Mouse (Mus musculus) limb, embryonic 10.5 days (tissue): ENCODE measurements around the gene Tstd3. TPM values are rescaled to one million over a fixed set of nuclear protein-coding genes. Genes with fewer than 3 reads are reported as not detected.
"Not testable (repeated sequence)": the region's sequence is repeated elsewhere in the genome, so short reads cannot be mapped to it uniquely, and the experiment has no call there.

Experiments used
- DNase-seq: peaks from one replicate; pipeline ENCODE4 v3.0.0-alpha.2; 2017; ENCODE audit warnings: low spot score
- H3K27ac ChIP-seq: fragments of 300-500 bp; sonication (generic); 2 replicates; pipeline ENCODE4 v1.5.1; 2016; ENCODE audit warnings: mild to moderate bottlenecking
- H3K27me3 ChIP-seq: fragments of 300-500 bp; sonication (generic); 2 replicates; pipeline ENCODE4 v1.6.1; 2016; ENCODE audit warnings: low read depth, mild to moderate bottlenecking; ENCODE audit not compliant: poor library complexity, severe bottlenecking
- H3K36me3 ChIP-seq: fragments of 300-500 bp; sonication (generic); 2 replicates; pipeline ENCODE4 v1.6.1; 2016; ENCODE audit warnings: mild to moderate bottlenecking, moderate library complexity
- H3K4me1 ChIP-seq: fragments of 300-500 bp; sonication (generic); 2 replicates; pipeline ENCODE4 v1.6.1; 2016
- H3K4me3 ChIP-seq: fragments of 300-500 bp; sonication (generic); 2 replicates; pipeline ENCODE4 v1.5.1; 2016; ENCODE audit warnings: mild to moderate bottlenecking, moderate library complexity
- H3K9me3 ChIP-seq: fragments of 300-500 bp; sonication (generic); replicated peaks from 2 replicates; pipeline ENCODE4 v1.6.1; 2016; ENCODE audit warnings: mild to moderate bottlenecking
- WGBS: fragments of 180-500 bp; shearing (Covaris S2); methylation state at CpG from one replicate; pipeline ENCODE4 v1.1.7; 2016; 5-methylcytosine and 5-hydroxymethylcytosine counted together
- polyA plus RNA-seq: library from polyadenylated mRNA; unstranded; fragments of >200 nt; fragmentation: Nextera tagmentation; extraction: Ambion mirVana; gene quantifications from 2 replicates; pipeline ENCODE4 v1.2.1, GENCODE M21; 2016

Gene Tstd3
- polyA plus RNA-seq, 1 experiment from 2014 or later = 14.5 TPM

DNA sequence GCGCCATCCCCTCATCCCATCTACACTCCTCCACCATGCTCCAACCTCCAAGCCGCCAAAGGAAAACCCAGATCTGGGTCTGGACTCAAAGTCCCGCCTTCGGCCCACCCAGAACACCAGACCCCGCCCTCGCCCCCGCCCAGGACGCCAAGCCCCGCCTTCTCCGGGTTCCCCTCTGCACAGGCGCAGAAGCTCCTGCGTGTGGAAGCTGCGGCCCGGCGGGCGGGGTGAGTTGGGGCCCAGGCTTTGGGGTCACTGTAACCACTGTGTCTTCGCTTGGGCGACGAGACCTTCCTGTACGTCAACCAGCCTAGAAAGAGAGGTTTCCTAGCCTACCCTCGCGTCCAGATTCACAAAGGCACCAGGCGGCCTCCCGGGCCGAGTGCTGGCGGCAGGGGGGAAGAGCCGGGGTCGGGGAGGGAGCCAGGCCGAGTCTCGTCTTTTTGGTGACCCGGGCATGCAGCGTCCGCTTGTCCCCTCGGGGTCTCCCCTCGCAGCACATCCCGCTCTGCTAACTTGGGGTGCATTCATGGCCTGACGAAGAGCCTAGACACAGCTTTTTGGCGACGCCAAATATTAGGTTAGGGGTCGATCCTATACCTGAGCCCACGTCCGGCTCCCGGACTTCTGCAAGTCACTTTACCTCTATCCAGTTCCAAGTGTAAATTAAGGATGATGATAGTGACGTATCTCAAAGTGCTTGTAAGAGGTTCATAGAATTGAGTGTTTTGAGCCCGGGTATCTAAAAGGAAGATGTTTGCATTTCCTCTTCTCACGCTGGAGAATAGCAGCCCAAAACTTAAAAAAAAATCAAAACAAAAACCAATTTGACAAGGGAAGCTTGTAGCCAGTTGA is 9.3 kb upstream of the Tstd3 start:
- Histone ChIP-seq H3K27ac (peak overlapping the region; percentile 95), H3K27me3 (no peaks in the 10 kb centered on the region), H3K4me3 (peak overlapping the region; percentile 90), H3K9me3 (no peaks in the 10 kb centered on the region), H3K36me3 (peaks cover 12% of the 10 kb centered on the region), H3K4me1 (peaks cover 9% of the 10 kb centered on the region)
- WGBS = under 1% methylated on average over 46 of the region's 46 CpGs
- DNase-seq = peak; percentile 97

GRCm38 (mm10) chr4:21772306-21772705 is 5.3 kb upstream of the Tstd3 start:
- Histone ChIP-seq H3K9me3 (no peaks in the 10 kb centered on the region), H3K4me1 (peaks cover 7% of the 10 kb centered on the region), H3K4me3 (no peak overlapping the region), H3K27ac (no peak overlapping the region), H3K27me3 (no peaks in the 10 kb centered on the region), H3K36me3 (no peaks in the 10 kb centered on the region)
- no peak for DNase-seq
- 100% methylated on average over 1 of the region's 1 CpGs for WGBS

DNA sequence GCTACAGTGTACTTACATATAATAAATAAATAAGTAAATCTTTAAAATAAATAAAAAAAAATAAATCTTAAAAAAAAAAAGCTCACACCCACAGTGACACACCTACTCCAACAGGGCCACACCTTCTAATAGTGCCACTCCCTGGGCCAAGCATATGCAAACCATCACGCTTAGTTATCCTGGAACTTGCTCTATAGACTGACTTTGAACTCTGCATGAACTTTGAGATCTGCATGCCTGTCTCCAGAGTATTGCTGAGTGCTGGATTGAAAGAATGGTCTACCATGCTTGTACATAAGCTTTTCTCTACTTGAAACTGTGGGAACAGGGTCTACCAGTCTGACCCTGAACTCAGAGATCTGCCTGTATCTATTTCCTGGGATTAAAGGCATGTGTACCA is 4.1 kb upstream of the Tstd3 start:
- H3K4me3 ChIP-seq = no peak overlapping the region
- no peaks in the 10 kb centered on the region for H3K27me3 ChIP-seq
- H3K36me3 ChIP-seq = no peaks in the 10 kb centered on the region
- 91% methylated on average over 1 of the region's 1 CpGs for WGBS
- DNase-seq = no peak
- H3K27ac ChIP-seq = no peak overlapping the region
- peaks cover 9% of the 10 kb centered on the region for H3K4me1 ChIP-seq
- no peaks in the 10 kb centered on the region for H3K9me3 ChIP-seq

DNA sequence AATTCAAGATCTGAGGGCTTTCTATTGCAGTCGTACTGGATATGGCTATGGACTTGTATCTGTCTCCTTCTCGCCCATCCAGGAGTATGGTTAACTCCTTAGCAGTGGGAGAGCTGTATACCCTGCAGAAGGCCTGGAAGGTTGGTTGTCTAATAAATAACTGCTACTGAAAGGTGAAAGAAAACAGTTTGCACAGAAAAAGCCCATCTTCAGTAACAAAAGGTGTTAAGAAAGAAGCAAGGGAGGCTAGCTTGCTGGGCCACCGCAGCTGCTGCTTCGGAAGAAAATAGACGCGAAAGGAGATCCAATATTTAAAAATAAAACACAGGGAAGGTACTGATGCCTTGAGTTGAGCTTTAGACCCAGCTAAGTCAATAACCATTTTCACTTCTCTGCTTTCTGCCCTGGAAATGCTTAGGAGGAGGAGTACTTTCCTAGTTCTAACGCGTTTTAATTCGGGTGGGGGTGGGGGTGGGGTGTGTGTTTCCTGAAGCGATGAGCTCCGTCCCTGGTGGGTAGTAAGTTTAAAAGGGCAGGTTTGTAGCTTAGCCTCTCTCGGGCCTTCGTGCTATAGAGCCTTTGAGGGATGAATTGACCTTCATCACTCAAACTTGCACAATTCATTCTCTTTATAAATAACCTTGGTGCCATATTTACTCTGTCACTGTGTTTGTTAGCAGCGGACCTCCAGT is 695 bp downstream of the Tstd3 start:
- DNase-seq = no peak
- peak overlapping the region; percentile 68 for H3K27ac ChIP-seq

DNA sequence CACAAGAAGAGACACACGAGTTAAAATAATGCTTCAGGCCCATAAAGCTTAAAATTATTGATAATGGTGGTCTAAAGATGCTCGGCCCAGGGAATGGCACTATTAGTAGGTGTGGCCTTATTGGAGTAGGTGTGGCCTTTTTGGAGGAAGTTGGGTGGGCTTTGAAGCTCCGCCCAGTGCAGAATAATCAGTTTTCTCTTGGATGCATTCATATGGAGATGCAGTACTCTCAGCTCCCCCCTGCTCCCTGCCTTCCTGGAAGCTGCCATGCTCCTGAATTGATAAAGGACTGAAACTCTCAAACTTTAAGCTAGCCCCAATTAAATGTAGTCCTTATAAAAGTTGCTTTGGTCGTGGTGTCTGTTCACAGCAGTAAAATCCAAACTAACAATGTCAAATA is 3.2 kb downstream of the Tstd3 start:
- WGBS = 80% methylated on average over 4 of the region's 4 CpGs

More for the DNA sequence above, 695 bp downstream of the Tstd3 start:
- no peaks in the 10 kb centered on the region for H3K9me3 ChIP-seq
- H3K4me1 ChIP-seq = peaks cover 5% of the 10 kb centered on the region; the same call in 1 of the 2 replicates
- H3K27me3 ChIP-seq = no peaks in the 10 kb centered on the region
- WGBS = 26% methylated on average over 14 of the region's 14 CpGs
- H3K36me3 ChIP-seq = no peaks in the 10 kb centered on the region
- peak overlapping the region; percentile 70 for H3K4me3 ChIP-seq

DNA sequence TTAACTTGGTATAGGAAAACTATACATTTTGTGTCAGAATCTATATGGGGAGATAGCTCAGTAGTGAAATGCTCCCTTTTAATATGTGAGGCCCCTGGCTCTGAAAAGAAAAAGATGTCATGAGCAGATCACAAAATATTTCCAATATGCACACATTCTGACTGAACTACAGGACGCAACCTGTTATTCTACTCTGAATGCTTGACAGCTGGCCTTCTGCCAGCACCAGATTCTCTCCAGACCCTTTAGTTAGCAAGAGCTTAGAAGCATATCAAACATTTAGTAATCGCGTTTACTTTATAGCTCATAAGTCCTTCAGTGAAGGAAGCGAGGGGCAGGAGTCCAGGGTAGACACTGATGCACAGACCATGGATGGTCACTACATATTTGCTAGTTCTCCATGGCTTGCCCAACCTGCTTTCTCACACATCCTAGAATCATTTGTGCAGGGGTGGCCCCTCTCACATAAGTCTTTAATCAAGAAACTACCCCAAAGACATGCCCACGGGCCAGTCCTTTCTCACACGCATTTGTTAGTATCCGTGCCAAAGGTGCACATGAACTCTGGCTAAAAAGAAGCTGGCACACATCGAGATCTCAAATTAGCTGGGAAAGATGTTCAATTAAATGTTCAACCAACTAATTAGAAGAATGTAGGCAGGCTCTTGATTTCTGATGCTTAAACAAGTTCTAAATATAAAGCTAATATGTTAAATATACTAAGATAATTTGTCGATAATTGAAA is 5.4 kb downstream of the Tstd3 start:
- H3K4me3 ChIP-seq = no peak overlapping the region
- H3K4me1 ChIP-seq = peaks cover 5% of the 10 kb centered on the region; the same call in 1 of the 2 replicates
- DNase-seq = no peak
- no peaks in the 10 kb centered on the region for H3K27me3 ChIP-seq
- WGBS = 93% methylated on average over 9 of the region's 9 CpGs
- H3K27ac ChIP-seq = no peak overlapping the region
- no peaks in the 10 kb centered on the region for H3K9me3 ChIP-seq
- peaks cover 9% of the 10 kb centered on the region for H3K36me3 ChIP-seq

More for the DNA sequence above, 3.2 kb downstream of the Tstd3 start:
- no peak overlapping the region for H3K4me3 ChIP-seq
- H3K9me3 ChIP-seq = no peaks in the 10 kb centered on the region
- no peaks in the 10 kb centered on the region for H3K27me3 ChIP-seq
- H3K27ac ChIP-seq = no peak overlapping the region
- no peak for DNase-seq
- peaks cover 8% of the 10 kb centered on the region for H3K36me3 ChIP-seq
- H3K4me1 ChIP-seq = peaks cover 5% of the 10 kb centered on the region; the same call in 1 of the 2 replicates

GRCm38 (mm10) chr4:21758860-21759259 is 8.2 kb downstream of the Tstd3 start:
- H3K36me3 ChIP-seq = peaks cover 9% of the 10 kb centered on the region
- H3K4me1 ChIP-seq = no peaks in the 10 kb centered on the region
- H3K27ac ChIP-seq = no peak overlapping the region
- no peak overlapping the region for H3K4me3 ChIP-seq
- DNase-seq = no peak
- WGBS = 51% methylated on average over 1 of the region's 1 CpGs
- no peaks in the 10 kb centered on the region for H3K27me3 ChIP-seq
- no peaks in the 10 kb centered on the region for H3K9me3 ChIP-seq

GRCm38 (mm10) chr4:21755123-21755789 is 11.8 kb downstream of the Tstd3 start:
- Histone ChIP-seq H3K4me1 (no peaks in the 10 kb centered on the region), H3K4me3 (no peak overlapping the region), H3K27ac (no peak overlapping the region), H3K27me3 (no peaks in the 10 kb centered on the region), H3K9me3 (no peaks in the 10 kb centered on the region), H3K36me3 (peaks cover 15% of the 10 kb centered on the region)
- WGBS = 68% methylated on average over 4 of the region's 4 CpGs
- DNase-seq = no peak

- 85% methylated on average over 5 of the region's 5 CpGs for WGBS
- Histone ChIP-seq H3K9me3 (no peaks in the 10 kb centered on the region), H3K27ac (no peak overlapping the region), H3K4me1 (no peaks in the 10 kb centered on the region), H3K27me3 (no peaks in the 10 kb centered on the region), H3K4me3 (no peak overlapping the region), H3K36me3 (peaks cover 42% of the 10 kb centered on the region)
- no peak for DNase-seq
These were observed 21.3 kb downstream of the Tstd3 start for GRCm38 (mm10) chr4:21745723-21746122.

GRCm38 (mm10) chr4:21744142-21744541 is 22.9 kb downstream of the Tstd3 start:
- not testable (repeated sequence) for DNase-seq, H3K4me3 ChIP-seq, H3K4me1 ChIP-seq, H3K27me3 ChIP-seq, H3K9me3 ChIP-seq, H3K27ac ChIP-seq
- WGBS = 93% methylated on average over 8 of the region's 8 CpGs
- H3K36me3 ChIP-seq = peaks cover 51% of the 10 kb centered on the region

DNA sequence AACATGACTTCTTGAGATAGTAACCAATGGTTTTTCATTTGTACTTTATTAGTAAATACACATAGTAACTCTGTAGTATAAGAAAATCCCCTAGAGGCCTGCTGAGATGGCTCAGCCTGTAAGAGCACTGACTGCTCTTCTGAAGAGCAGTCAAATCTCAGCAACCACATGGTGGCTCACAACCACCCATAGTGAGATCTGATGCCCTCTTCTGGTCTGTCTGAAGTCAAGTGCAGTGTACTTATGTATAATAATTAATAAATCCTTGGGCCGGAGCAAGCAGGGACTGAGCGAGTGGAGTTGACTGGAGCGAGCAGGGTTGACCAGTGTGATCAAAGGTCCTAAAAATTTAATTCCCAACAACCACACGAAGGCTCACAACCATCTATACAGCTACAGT is 27.8 kb downstream of the Tstd3 start:
- no peaks in the 10 kb centered on the region for H3K9me3 ChIP-seq
- WGBS = 93% methylated on average over 4 of the region's 4 CpGs
- DNase-seq = no peak
- H3K4me1 ChIP-seq = no peaks in the 10 kb centered on the region
- no peaks in the 10 kb centered on the region for H3K27me3 ChIP-seq
- H3K4me3 ChIP-seq = no peak overlapping the region
- H3K36me3 ChIP-seq = peaks cover 67% of the 10 kb centered on the region
- no peak overlapping the region for H3K27ac ChIP-seq

GRCm38 (mm10) chr4:21727615-21728165 is 39.3 kb downstream of the Tstd3 start, which contains the start of gene Ccnc:
Gene Ccnc, plus strand, starts transcription at chr4:21727701.
- H3K4me3 ChIP-seq = peak within 1 kb of the TSS; percentile 66
- H3K4me1 ChIP-seq = peaks cover 6% of the 10 kb centered on the region

More at GRCm38 (mm10) chr4:21727615-21728165, 39.3 kb downstream of the Tstd3 start, which contains the start of gene Ccnc:
- Histone ChIP-seq H3K27ac (peak within 1 kb of the TSS; percentile 87), H3K9me3 (no peaks in the 10 kb centered on the region), H3K27me3 (no peaks in the 10 kb centered on the region), H3K36me3 (peaks cover 4% of the 10 kb centered on the region)
- WGBS = under 1% methylated on average over 37 of the region's 37 CpGs
- peak; percentile 93 for DNase-seq
